ENCODE assay signal across 10 mouse cellular contexts in genomic region chr15:36854900-36855321, GRCm38 (mm10).
DNase-seq lines count a peak whose midpoint lies in the region; ATAC-seq lines count a peak whose summit lies in the region.
"Had no signal": no experiment of that assay in that cellular context is flagged by ENCODE, and none has a peak within 500 bp of the region (broad histone marks: within the 10 kb centered on the region; RNA-seq: fewer than 3 reads in every experiment).

No protein-coding gene starts in this region.

- no peak overlapping the region for H3K9ac ChIP-seq in forebrain, embryonic 14.5 days (ENCODE audit: low read length)
- peak overlapping the region; percentile 45 for H3K9ac ChIP-seq in heart, embryonic 16.5 days (ENCODE audit: low read length)
- H3K9ac ChIP-seq in midbrain, embryonic 14.5 days (replicated peaks; ENCODE audit: low read length): no peak overlapping the region
- H3K9ac ChIP-seq: limb, embryonic 12.5 days had no signal

- WGBS in forebrain, embryonic 14.5 days: 65% methylated on average over 6 of the region's 6 CpGs
- 81% methylated on average over 6 of the region's 6 CpGs for whole genome bisulfite sequencing in forebrain, embryonic 10.5 days
- WGBS in heart, embryonic 16.5 days: 13% methylated on average over 6 of the region's 6 CpGs
- WGBS in midbrain, embryonic 14.5 days: 64% methylated on average over 6 of the region's 6 CpGs

- no peaks in the 10 kb centered on the region for H3K36me3 ChIP-seq in forebrain, embryonic 14.5 days (ENCODE audit: control insufficient read depth, insufficient read depth, low read length)
- H3K36me3 ChIP-seq in forebrain, embryonic 10.5 days (replicated peaks): no peaks in the 10 kb centered on the region
- no peaks in the 10 kb centered on the region for H3K36me3 ChIP-seq in heart, embryonic 16.5 days (ENCODE audit: control insufficient read depth, insufficient read depth)
- no peaks in the 10 kb centered on the region for H3K36me3 ChIP-seq in midbrain, embryonic 14.5 days (ENCODE audit: control insufficient read depth, insufficient read depth, low read length)
- H3K36me3 ChIP-seq: limb, embryonic 12.5 days had no signal

- no peak for ATAC-seq in forebrain, embryonic 14.5 days
- peak; percentile 90 for ATAC-seq in heart, embryonic 16.5 days (replicated peaks; ENCODE audit: extremely low read depth, insufficient read depth, low FRiP score)
- no peak for ATAC-seq in megakaryocyte, adult 5-6 weeks (ENCODE audit: poor library complexity, severe bottlenecking)
- ATAC-seq in midbrain, embryonic 14.5 days (ENCODE audit: low FRiP score, low TSS enrichment): no peak
- ATAC-seq: intestine, embryonic 16.5 days had no signal

- peak; percentile 9 for DNase-seq in forebrain, embryonic 14.5 days (ENCODE audit: low spot score)
- DNase-seq in forebrain, embryonic 10.5 days (ENCODE audit: extremely low spot score, low spot score): no peak
- DNase-seq in 3T3-L1 (ENCODE audit: low read depth, low spot score): peak; percentile 76
- peak; percentile 29 for DNase-seq in cerebellum, adult 8-10 months
- DNase-seq in kidney, adult 9 months: no peak
- no peak for DNase-seq in midbrain, embryonic 14.5 days

- H3K27me3 ChIP-seq in forebrain, embryonic 14.5 days (replicated peaks; ENCODE audit: control insufficient read depth, insufficient read depth, low read length): no peaks in the 10 kb centered on the region
- no peaks in the 10 kb centered on the region for H3K27me3 ChIP-seq in forebrain, embryonic 10.5 days (ENCODE audit: poor library complexity, severe bottlenecking)
- H3K27me3 ChIP-seq in heart, embryonic 16.5 days (ENCODE audit: control insufficient read depth, insufficient read depth, low read length): no peaks in the 10 kb centered on the region
- H3K27me3 ChIP-seq in midbrain, embryonic 14.5 days (ENCODE audit: control insufficient read depth, insufficient read depth, low read length): no peaks in the 10 kb centered on the region
- H3K27me3 ChIP-seq: limb, embryonic 12.5 days had no signal

- no peak overlapping the region for H3K27ac ChIP-seq in forebrain, embryonic 14.5 days (ENCODE audit: low read depth, low read length)
- H3K27ac ChIP-seq in forebrain, embryonic 10.5 days: no peak overlapping the region
- H3K27ac ChIP-seq in heart, embryonic 16.5 days (ENCODE audit: low read length): peak overlapping the region; percentile 96
- H3K27ac ChIP-seq in midbrain, embryonic 14.5 days (replicated peaks; ENCODE audit: low read depth, low read length): no peak overlapping the region
- H3K27ac ChIP-seq: limb, embryonic 12.5 days had no signal

- H3K9me3 ChIP-seq in forebrain, embryonic 14.5 days (replicated peaks; ENCODE audit: control insufficient read depth, low read length): no peaks in the 10 kb centered on the region
- no peaks in the 10 kb centered on the region for H3K9me3 ChIP-seq in forebrain, embryonic 10.5 days
- H3K9me3 ChIP-seq in heart, embryonic 16.5 days (replicated peaks; ENCODE audit: control insufficient read depth, low read length): no peaks in the 10 kb centered on the region
- H3K9me3 ChIP-seq in midbrain, embryonic 14.5 days (ENCODE audit: control insufficient read depth, low read length): no peaks in the 10 kb centered on the region
- H3K9me3 ChIP-seq: limb, embryonic 12.5 days had no signal

- no peaks in the 10 kb centered on the region for H3K4me1 ChIP-seq in forebrain, embryonic 14.5 days (ENCODE audit: control insufficient read depth, insufficient read depth, low read length)
- H3K4me1 ChIP-seq in forebrain, embryonic 10.5 days: peaks cover 11% of the 10 kb centered on the region
- peaks cover 16% of the 10 kb centered on the region for H3K4me1 ChIP-seq in heart, embryonic 16.5 days (ENCODE audit: control insufficient read depth, insufficient read depth, low read length)
- peaks cover 3% of the 10 kb centered on the region; the same call in 1 of the 2 replicates for H3K4me1 ChIP-seq in midbrain, embryonic 14.5 days (ENCODE audit: control insufficient read depth, insufficient read depth, low read length)
- H3K4me1 ChIP-seq: limb, embryonic 12.5 days had no signal

- no peak overlapping the region for H3K4me3 ChIP-seq in forebrain, embryonic 14.5 days (ENCODE audit: low read depth, low read length)
- H3K4me3 ChIP-seq in forebrain, embryonic 10.5 days: no peak overlapping the region
- H3K4me3 ChIP-seq in heart, embryonic 16.5 days (ENCODE audit: low read length): no peak overlapping the region
- H3K4me3 ChIP-seq in midbrain, embryonic 14.5 days (replicated peaks; ENCODE audit: low read depth, low read length): no peak overlapping the region
- H3K4me3 ChIP-seq: limb, embryonic 12.5 days had no signal

- H3K4me2 ChIP-seq in forebrain, embryonic 14.5 days (ENCODE audit: low read length): no peak overlapping the region
- peak overlapping the region; percentile 49 for H3K4me2 ChIP-seq in heart, embryonic 16.5 days (ENCODE audit: low read depth, low read length)
- no peak overlapping the region for H3K4me2 ChIP-seq in midbrain, embryonic 14.5 days (ENCODE audit: low read length)
- H3K4me2 ChIP-seq: limb, embryonic 12.5 days had no signal

Comparison
In these comparisons a context has a peak if more than half of its experiments do, and no peak if none do; other contexts are left out.
1. DNase-seq: peak in forebrain, embryonic 14.5 days (single experiment), 3T3-L1 (single experiment) and cerebellum, adult 8-10 months (single experiment); none in forebrain, embryonic 10.5 days (single experiment), kidney, adult 9 months (single experiment) and midbrain, embryonic 14.5 days (single experiment).